Mouse (Mus musculus): ENCODE data around the gene Csrnp2.
"Not testable (repeated sequence)": the region's sequence is repeated elsewhere in the genome, so short reads cannot be mapped to it uniquely, and the experiment has no call there.

The Csrnp2 gene

GRCm38 (mm10) chr15:100495102-100495501 is at the start of gene Csrnp2:
Gene Csrnp2, minus strand, starts transcription at chr15:100495488.
- DNase-seq (ENCODE audit: low spot score), result peak; percentile 96

- DNase-seq (ENCODE audit: low spot score), result not testable (repeated sequence)
Observed at GRCm38 (mm10) chr15:100543651-100544030, 48.4 kb upstream of the Csrnp2 start.

- DNase-seq (ENCODE audit: low spot score), result not testable (repeated sequence)
Observed at GRCm38 (mm10) chr15:100542876-100543650, 47.8 kb upstream of the Csrnp2 start.

GRCm38 (mm10) chr15:100541426-100541825 is 46.1 kb upstream of the Csrnp2 start:
- DNase-seq (ENCODE audit: low spot score), result no peak

- not testable (repeated sequence) for DNase-seq (ENCODE audit: low spot score)
Observed at GRCm38 (mm10) chr15:100541001-100541400, 45.7 kb upstream of the Csrnp2 start.

GRCm38 (mm10) chr15:100539411-100539810 is 44.1 kb upstream of the Csrnp2 start:
- DNase-seq (ENCODE audit: low spot score), result no peak

GRCm38 (mm10) chr15:100537913-100538312 is 42.6 kb upstream of the Csrnp2 start:
- peak; percentile 64 for DNase-seq (ENCODE audit: low spot score)

- no peak for DNase-seq (ENCODE audit: low spot score)
Observed at GRCm38 (mm10) chr15:100527900-100528299, 32.6 kb upstream of the Csrnp2 start.

GRCm38 (mm10) chr15:100525405-100525804 is 30.1 kb upstream of the Csrnp2 start:
- no peak for DNase-seq (ENCODE audit: low spot score)

GRCm38 (mm10) chr15:100520306-100520705 is 25.0 kb upstream of the Csrnp2 start:
- no peak for DNase-seq (ENCODE audit: low spot score)

- no peak for DNase-seq (ENCODE audit: low spot score)
Observed at GRCm38 (mm10) chr15:100515121-100515520, 19.8 kb upstream of the Csrnp2 start.

- DNase-seq (ENCODE audit: low spot score), result no peak
Observed at GRCm38 (mm10) chr15:100513387-100513786, 18.1 kb upstream of the Csrnp2 start.

- DNase-seq (ENCODE audit: low spot score), result no peak
Observed at GRCm38 (mm10) chr15:100510072-100510471, 14.8 kb upstream of the Csrnp2 start.

GRCm38 (mm10) chr15:100508454-100509167 is 13.3 kb upstream of the Csrnp2 start:
- no peak for DNase-seq (ENCODE audit: low spot score)

- DNase-seq (ENCODE audit: low spot score), result not testable (repeated sequence)
Observed at GRCm38 (mm10) chr15:100499506-100499905, 4.2 kb upstream of the Csrnp2 start.

GRCm38 (mm10) chr15:100494647-100495046 is 641 bp downstream of the Csrnp2 start:
- peak; percentile 75 for DNase-seq (ENCODE audit: low spot score)

GRCm38 (mm10) chr15:100491966-100492365 is 3.3 kb downstream of the Csrnp2 start:
- no peak for DNase-seq (ENCODE audit: low spot score)

- DNase-seq (ENCODE audit: low spot score), result no peak
Observed at GRCm38 (mm10) chr15:100489263-100489662, 6.0 kb downstream of the Csrnp2 start.

GRCm38 (mm10) chr15:100488297-100488696 is 7.0 kb downstream of the Csrnp2 start:
- DNase-seq (ENCODE audit: low spot score), result not testable (repeated sequence)

- DNase-seq (ENCODE audit: low spot score), result no peak
Observed at GRCm38 (mm10) chr15:100487050-100487449, 8.2 kb downstream of the Csrnp2 start.

- DNase-seq (ENCODE audit: low spot score), result peak; percentile 77
Observed at GRCm38 (mm10) chr15:100486450-100486849, 8.8 kb downstream of the Csrnp2 start.

GRCm38 (mm10) chr15:100485576-100485975 is 9.7 kb downstream of the Csrnp2 start:
- DNase-seq (ENCODE audit: low spot score), result no peak

- no peak for DNase-seq (ENCODE audit: low spot score)
Observed at GRCm38 (mm10) chr15:100478925-100479324, 16.4 kb downstream of the Csrnp2 start.

All from embryo, embryonic 10.5 days (tissue).